Mouse (Mus musculus) CH12.LX (cell line): ENCODE measurements at regions not wholly inside any gene's neighbourhood (a gene's known extent, or its start where the extent isn't known, plus 50 kb on each side); places are given as distances from the start of the nearest gene placed in this dataset.

Source experiments
- DNase-seq: peaks from one replicate; pipeline ENCODE4 v3.0.0-alpha.2; 2013; ENCODE audit errors: extremely low read depth
- H3K27ac ChIP-seq: 2 replicates; pipeline ENCODE4 v1.5.1; 2012; ENCODE audit warnings: low read depth, mild to moderate bottlenecking, control low read depth, moderate library complexity; ENCODE audit not compliant: insufficient read depth
- H3K27me3 ChIP-seq: replicated peaks from 2 replicates; pipeline ENCODE3; 2012; ENCODE audit warnings: inconsistent platforms
- H3K36me3 ChIP-seq, 2 experiments: replicated peaks in 1 of 2; 2 replicates each; pipeline versions ENCODE3 to v1.6.1; 2012; ENCODE audit warnings: inconsistent platforms in 1 of 2, low read length in 1 of 2, mild to moderate bottlenecking in 1 of 2, mixed read lengths in 1 of 2, moderate library complexity in 1 of 2; ENCODE audit not compliant: control insufficient read depth in 1 of 2, insufficient read depth in 1 of 2
- H3K4me1 ChIP-seq, 2 experiments: 2 replicates each; pipeline ENCODE4 v1.6.1; 2012; ENCODE audit warnings: inconsistent platforms in 1 of 2, moderate library complexity in 1 of 2; ENCODE audit not compliant: insufficient read depth in 2 of 2, control insufficient read depth in 1 of 2
- H3K4me2 ChIP-seq: 2 replicates; pipeline ENCODE4 v1.6.1; 2012; ENCODE audit warnings: low read depth, mild to moderate bottlenecking, control low read depth; ENCODE audit not compliant: poor library complexity, insufficient read depth, severe bottlenecking
- H3K4me3 ChIP-seq, 3 experiments: fragments of 150-350 bp in 1 of 3; sonication (generic) in 1 of 3; replicated peaks in 1 of 3; 2 replicates each; pipeline versions ENCODE3 to v1.5.1; 2011 to 2012; ENCODE audit warnings: low read depth in 2 of 3, low read length in 2 of 3, mild to moderate bottlenecking in 2 of 3, moderate library complexity in 2 of 3, control low read depth in 1 of 3, improper control_type of control experiment in 1 of 3, inconsistent platforms in 1 of 3, mixed read lengths in 1 of 3; ENCODE audit not compliant: poor library complexity in 1 of 3
- H3K79me2 ChIP-seq: replicated peaks from 2 replicates; pipeline ENCODE4 v1.6.1; 2012; ENCODE audit warnings: mild to moderate bottlenecking, moderate library complexity; ENCODE audit not compliant: control insufficient read depth, poor library complexity, insufficient read depth, severe bottlenecking; ENCODE audit errors: extremely low read depth
- H3K9ac ChIP-seq: 2 replicates; pipeline ENCODE4 v1.6.1; 2012; ENCODE audit warnings: low read depth, mild to moderate bottlenecking, control low read depth, moderate library complexity; ENCODE audit not compliant: insufficient read depth
- H3K9me3 ChIP-seq: replicated peaks from 2 replicates; pipeline ENCODE3; 2012; ENCODE audit warnings: low read length, inconsistent platforms, mixed read lengths
- BHLHE40 ChIP-seq: IDR thresholded peaks from 2 replicates; pipeline ENCODE4 v1.6.1; 2011; ENCODE audit warnings: mild to moderate bottlenecking, low read depth, low read length, improper control_type of control experiment
- CHD2 ChIP-seq: IDR thresholded peaks from 2 replicates; pipeline ENCODE4 v1.6.1; 2011; ENCODE audit warnings: low read length, improper control_type of control experiment
- CTCF ChIP-seq, 2 experiments: IDR thresholded peaks in 1 of 2; conservative IDR thresholded peaks in 1 of 2; 2 replicates each; pipeline ENCODE4 v1.5.1; 2011 to 2012; ENCODE audit warnings: low read depth in 2 of 2, low read length in 2 of 2, improper control_type of control experiment in 1 of 2, inconsistent platforms in 1 of 2, mild to moderate bottlenecking in 1 of 2, moderate library complexity in 1 of 2
- E2F4 ChIP-seq: IDR thresholded peaks from 2 replicates; pipeline ENCODE4 v1.6.1; 2011; ENCODE audit warnings: low read depth, low read length, improper control_type of control experiment; ENCODE audit not compliant: insufficient replicate concordance
- GABPA ChIP-seq: IDR thresholded peaks from 2 replicates; pipeline ENCODE4 v1.6.1; 2012; ENCODE audit warnings: low read depth, low read length, improper control_type of control experiment, inconsistent platforms; ENCODE audit not compliant: insufficient replicate concordance
- IRF4 ChIP-seq: IDR thresholded peaks from 2 replicates; pipeline ENCODE4 v1.6.1; 2014; ENCODE audit warnings: low read depth, mild to moderate bottlenecking, inconsistent platforms, low read length, improper control_type of control experiment
- JUND ChIP-seq: conservative IDR thresholded peaks from 2 replicates; pipeline ENCODE4 v1.6.1; 2011; ENCODE audit warnings: low read depth, low read length, improper control_type of control experiment
- KAT2A ChIP-seq: IDR thresholded peaks from 2 replicates; pipeline ENCODE4 v1.6.1; 2012; ENCODE audit warnings: low read length, improper control_type of control experiment, inconsistent platforms; ENCODE audit not compliant: insufficient replicate concordance
- MAFK ChIP-seq: IDR thresholded peaks from 2 replicates; pipeline ENCODE4 v1.6.1; 2011; ENCODE audit warnings: low read length, improper control_type of control experiment; ENCODE audit not compliant: insufficient replicate concordance
- MAX ChIP-seq: IDR thresholded peaks from 2 replicates; pipeline ENCODE4 v1.6.1; 2011; ENCODE audit warnings: low read length, improper control_type of control experiment
- MAZ ChIP-seq: IDR thresholded peaks from 2 replicates; pipeline ENCODE4 v1.6.1; 2012; ENCODE audit warnings: low read depth, mild to moderate bottlenecking, inconsistent platforms, low read length, improper control_type of control experiment, moderate library complexity
- MEF2A ChIP-seq: IDR thresholded peaks from 2 replicates; pipeline ENCODE4 v1.6.1; 2014; ENCODE audit warnings: low read depth, mild to moderate bottlenecking, inconsistent platforms, low read length, improper control_type of control experiment, borderline replicate concordance
- NELFE ChIP-seq: IDR thresholded peaks from 2 replicates; pipeline ENCODE4 v1.6.1; 2011; ENCODE audit warnings: low read depth, low read length, improper control_type of control experiment
- NRF1 ChIP-seq: IDR thresholded peaks from 2 replicates; pipeline ENCODE4 v1.6.1; 2014; ENCODE audit warnings: low read depth, mild to moderate bottlenecking, inconsistent platforms, low read length, improper control_type of control experiment, moderate library complexity
- POLR2A ChIP-seq: IDR thresholded peaks from 2 replicates; pipeline ENCODE4 v1.6.1; 2011; ENCODE audit warnings: low read depth, mild to moderate bottlenecking, improper control_type of control experiment, low read length
- POLR2AphosphoS2 ChIP-seq: IDR thresholded peaks from 2 replicates; pipeline ENCODE4 v1.6.1; 2011; ENCODE audit warnings: low read depth, low read length, improper control_type of control experiment
- RAD21 ChIP-seq: IDR thresholded peaks from 2 replicates; pipeline ENCODE4 v1.6.1; 2011; ENCODE audit warnings: low read depth, mild to moderate bottlenecking, low read length, improper control_type of control experiment, moderate library complexity
- SMC3 ChIP-seq: IDR thresholded peaks from 2 replicates; pipeline ENCODE4 v1.6.1; 2011; ENCODE audit warnings: low read depth, low read length, improper control_type of control experiment
- USF2 ChIP-seq: conservative IDR thresholded peaks from 2 replicates; pipeline ENCODE4 v1.6.1; 2011; ENCODE audit warnings: low read depth, low read length, improper control_type of control experiment
- ZKSCAN1 ChIP-seq: IDR thresholded peaks from 2 replicates; pipeline ENCODE4 v1.6.1; 2012; ENCODE audit warnings: low read depth, inconsistent platforms, low read length, improper control_type of control experiment, borderline replicate concordance
- ZMIZ1 ChIP-seq: IDR thresholded peaks from 2 replicates; pipeline ENCODE4 v1.6.1; 2012; ENCODE audit warnings: low read depth, mild to moderate bottlenecking, inconsistent platforms, low read length, improper control_type of control experiment
- dilution Hi-C: fragments of 300-500 bp; cut with MboI; formaldehyde crosslinking; loops from 2 replicates; pipeline ENCODE4 v1.14.3; 2020; ENCODE audit warnings: low sequenced_read_pairs; ENCODE audit not compliant: extremely low pct_unique_long_range_greater_than_20kb, extremely low pct_ligation_motif_present
- in situ Hi-C: fragments of 300-500 bp; cut with MboI; formaldehyde crosslinking; loops from 3 replicates; pipeline ENCODE4 v1.14.3; 2019; ENCODE audit warnings: low sequenced_read_pairs, low pct_ligation_motif_present, low pct_unique_long_range_greater_than_20kb, mixed read lengths

DNA sequence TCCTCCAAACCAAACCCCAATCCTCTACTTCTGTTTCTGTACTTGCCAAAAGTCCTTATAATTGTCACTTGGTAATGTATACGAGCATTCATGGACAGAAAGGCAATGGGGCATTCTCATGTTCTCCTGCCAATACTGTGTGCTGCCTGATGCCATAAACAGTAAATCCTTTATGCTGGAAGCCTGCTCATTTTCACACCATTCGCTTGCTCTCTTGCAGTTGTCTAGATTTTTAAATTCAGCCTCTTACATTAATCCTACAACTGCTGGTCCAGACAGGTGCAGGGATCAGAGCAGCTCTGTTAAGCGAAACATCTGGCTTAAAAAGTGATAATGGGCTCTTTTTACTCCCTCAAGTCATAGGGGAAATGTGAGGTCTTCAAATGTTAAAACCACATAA, 152.9 kb upstream of the Vgll2 start:
- Histone ChIP-seq H3K79me2 (no peaks in the 10 kb centered on the region), H3K4me2 (no peak overlapping the region), H3K9me3 (no peaks in the 10 kb centered on the region), H3K27me3 (no peaks in the 10 kb centered on the region), H3K36me3 (no peaks in the 10 kb centered on the region), H3K27ac (no peak overlapping the region), H3K4me1 (no peaks in the 10 kb centered on the region), H3K9ac (no peak overlapping the region), H3K4me3 (no peak overlapping the region)
- in situ Hi-C loops (no loop called here), dilution Hi-C loops (no loop called here)
- TF ChIP-seq MAZ, result no peak
- no peak for TF ChIP-seq IRF4
- no peak for TF ChIP-seq NELFE
- TF ChIP-seq MEF2A, result no peak
- TF ChIP-seq MAFK, result no peak
- TF ChIP-seq CTCF (conservative IDR thresholded peaks at IDR 0.05 in 1 of 2, IDR thresholded peaks at IDR 0.05 in 1 of 2; ENCODE audit: low read depth in 2 of 2, low read length in 2 of 2), result no peak
- no peak for TF ChIP-seq ZKSCAN1
- no peak for TF ChIP-seq KAT2A
- TF ChIP-seq E2F4, result no peak
- TF ChIP-seq BHLHE40, result no peak
- no peak for TF ChIP-seq USF2
- TF ChIP-seq NRF1, result no peak
- DNase-seq, result no peak

DNA sequence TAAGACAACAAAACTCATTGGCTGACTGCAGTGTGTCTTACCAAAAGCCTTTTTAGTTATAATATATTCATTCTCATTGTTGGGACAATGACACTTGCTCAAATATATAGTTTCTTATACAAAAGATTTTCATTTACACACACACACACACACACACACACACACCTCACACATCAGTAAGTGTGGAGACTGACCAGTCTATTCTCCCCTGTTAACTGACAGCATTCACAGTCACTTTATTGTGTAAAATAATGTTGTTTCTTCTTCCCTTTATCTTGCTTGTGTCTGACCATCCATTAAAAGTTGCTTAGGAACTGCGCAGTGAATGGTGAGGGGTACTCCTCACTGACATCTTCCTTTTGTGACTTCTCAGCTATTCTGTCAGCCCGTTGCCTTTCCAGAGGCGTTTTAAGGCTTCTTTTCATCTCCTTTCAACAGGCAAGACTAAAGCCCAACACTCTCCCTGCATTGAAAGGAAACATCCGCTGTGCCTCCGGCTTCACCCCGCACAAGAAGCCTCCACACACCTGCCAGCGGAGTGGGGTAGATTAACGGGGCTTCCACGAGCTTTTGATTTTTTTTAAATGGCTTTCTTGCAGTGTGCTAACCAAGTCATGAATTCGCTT, 111.1 kb upstream of the Vgll2 start:
- Histone ChIP-seq H3K79me2 (no peaks in the 10 kb centered on the region), H3K36me3 (no peaks in the 10 kb centered on the region), H3K4me2 (no peak overlapping the region), H3K4me1 (peaks cover 9 to 17% of the 10 kb centered on the region in 2 experiments; a peak in 3 of 4 replicates), H3K27ac (no peak overlapping the region), H3K27me3 (no peaks in the 10 kb centered on the region), H3K4me3 (no peak overlapping the region), H3K9ac (no peak overlapping the region), H3K9me3 (no peaks in the 10 kb centered on the region)
- in situ Hi-C loops, result no loop called here
- TF ChIP-seq SMC3 (no peak), MEF2A (no peak), ZMIZ1 (no peak), NELFE (no peak), CHD2 (no peak), POLR2AphosphoS2 (no peak), MAX (no peak), POLR2A (no peak), GABPA (no peak), ZKSCAN1 (no peak), RAD21 (no peak), JUND (no peak)
- dilution Hi-C loops, result no loop called here
- DNase-seq, result no peak
